Mouse (Mus musculus) cerebellum, postnatal 36 days (tissue): ENCODE data around the gene Nhp2.
"Not testable (repeated sequence)": the region's sequence is repeated elsewhere in the genome, so short reads cannot be mapped to it uniquely, and the experiment has no call there.

ENCODE experiments used
- DNase-seq, 2 experiments: peaks; one replicate each; pipeline ENCODE4 v3.0.0; 2021 to 2022; ENCODE audit warnings: mixed read lengths in 2 of 2

The Nhp2 gene

DNA sequence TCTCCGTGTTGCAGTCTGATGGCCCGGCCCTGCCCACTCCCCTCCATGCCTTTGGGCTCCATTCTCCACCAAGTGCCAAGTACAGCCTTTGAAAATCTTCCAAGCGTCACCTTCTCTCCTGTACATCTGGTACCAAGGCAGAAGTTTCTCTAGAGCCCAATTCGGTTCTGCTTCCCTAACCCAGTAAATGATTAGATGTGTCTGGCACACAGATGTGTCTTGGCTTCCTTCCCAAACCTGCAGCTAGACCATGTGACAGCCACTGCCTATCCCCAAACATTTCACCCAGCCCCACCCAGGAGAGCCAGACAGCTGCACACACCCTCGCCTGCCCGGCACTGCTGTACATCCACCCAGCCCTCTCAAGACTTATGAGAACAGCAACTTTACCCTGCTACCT lies 39.2 kb downstream of the Nhp2 start:
- DNase-seq = no peak

DNA sequence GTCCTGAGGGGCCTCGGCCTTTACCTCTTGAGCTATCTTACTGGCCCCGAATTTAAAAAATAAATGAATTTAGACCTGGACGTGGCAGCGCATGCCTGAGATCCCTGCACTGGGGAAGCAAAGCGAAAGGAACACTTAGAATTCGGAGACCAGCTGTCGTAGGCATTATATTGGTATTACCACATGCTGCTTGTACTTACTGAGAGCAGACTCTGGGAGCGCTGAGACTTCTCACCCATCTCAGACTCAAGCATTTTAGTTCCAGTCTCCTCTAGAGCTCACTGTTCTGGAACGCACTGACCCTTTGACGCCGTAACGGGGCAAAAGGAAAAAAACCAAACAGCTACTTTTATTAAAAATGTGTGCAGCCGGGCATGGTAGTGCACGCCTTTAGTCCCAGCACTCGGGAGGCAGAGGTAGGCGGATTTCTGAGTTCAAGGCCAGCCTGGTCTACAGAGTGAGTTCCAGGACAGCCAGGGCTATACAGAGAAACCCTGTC lies 42.4 kb downstream of the Nhp2 start:
- DNase-seq = no peak

DNA sequence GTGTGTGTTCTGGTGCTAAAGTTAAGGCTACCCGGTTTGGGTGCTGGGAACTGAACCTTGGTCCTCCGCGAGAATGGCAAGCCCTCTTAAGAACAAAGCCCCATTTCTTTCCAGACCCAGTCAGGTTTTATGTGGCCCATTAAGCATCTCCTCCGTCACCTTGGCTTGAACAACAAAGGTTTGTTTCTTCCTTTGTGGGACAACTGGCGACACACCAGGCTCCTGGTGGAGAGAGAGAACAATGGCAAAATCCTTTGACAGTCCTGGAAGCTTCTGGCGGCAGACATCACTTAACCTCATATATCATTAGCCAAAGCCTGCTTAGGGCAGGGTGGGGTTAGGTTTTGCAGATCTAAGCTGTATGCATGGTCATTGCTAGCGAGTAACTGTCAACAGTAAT lies 43.1 kb downstream of the Nhp2 start:
- DNase-seq = no peak

DNA sequence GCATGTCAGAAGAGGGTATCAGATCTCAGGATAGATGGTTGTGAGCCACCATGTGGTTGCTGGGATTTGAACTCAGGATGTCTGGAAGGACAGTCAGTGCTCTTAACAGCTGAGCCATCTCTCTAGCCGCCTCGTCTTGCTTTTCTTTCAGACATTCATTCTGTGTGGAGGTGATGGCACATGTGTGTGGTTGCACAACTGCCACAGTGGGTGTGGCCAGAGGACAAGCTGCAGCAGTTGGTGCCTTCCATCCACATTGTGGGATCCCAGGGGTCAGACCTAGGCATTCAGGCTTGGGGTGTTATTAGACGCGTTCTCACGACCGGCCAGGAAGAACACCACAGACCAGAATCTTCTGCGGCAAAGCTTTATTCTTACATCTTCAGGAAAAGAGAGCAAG lies 45.2 kb downstream of the Nhp2 start:
- not testable (repeated sequence) for DNase-seq

DNA sequence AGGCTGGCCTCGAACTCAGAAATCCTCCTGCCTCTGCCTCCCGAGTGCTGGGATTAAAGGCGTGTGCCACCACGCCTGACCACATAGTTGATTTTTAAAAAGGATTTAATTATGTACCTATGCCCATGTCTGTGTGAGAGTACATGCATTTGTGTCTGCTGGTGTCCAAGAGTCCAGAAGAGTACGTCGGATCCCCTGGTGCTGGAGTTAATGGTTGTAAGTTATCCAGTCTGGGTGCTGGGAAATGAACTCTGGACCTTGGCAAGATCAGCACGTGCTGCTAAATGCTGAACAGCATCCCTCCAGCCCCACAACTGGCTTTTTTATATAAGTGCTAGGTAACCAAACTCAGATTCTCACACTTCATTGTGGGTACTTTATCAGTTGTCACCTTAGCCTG lies 51.3 kb downstream of the Nhp2 start:
- DNase-seq = no peak

DNA sequence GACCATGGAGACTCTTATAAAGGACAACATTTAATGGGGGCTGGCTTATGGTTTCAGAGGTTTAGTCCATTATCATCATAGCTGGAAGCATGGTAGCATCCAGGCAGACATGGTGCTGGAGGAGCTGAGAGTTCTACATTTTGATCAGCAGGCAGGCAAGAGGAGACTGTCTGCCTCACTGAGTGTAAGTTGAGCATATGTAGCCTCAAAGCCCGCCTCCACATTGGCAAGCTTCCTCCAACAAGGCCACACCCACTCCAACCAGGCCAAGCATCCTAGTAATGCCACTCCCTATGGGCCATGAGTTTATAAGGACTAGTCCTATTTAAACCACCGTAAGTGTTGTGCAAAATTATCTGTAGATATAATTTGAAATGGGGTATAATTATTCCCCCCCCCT lies 51.8 kb downstream of the Nhp2 start:
- no peak for DNase-seq

DNA sequence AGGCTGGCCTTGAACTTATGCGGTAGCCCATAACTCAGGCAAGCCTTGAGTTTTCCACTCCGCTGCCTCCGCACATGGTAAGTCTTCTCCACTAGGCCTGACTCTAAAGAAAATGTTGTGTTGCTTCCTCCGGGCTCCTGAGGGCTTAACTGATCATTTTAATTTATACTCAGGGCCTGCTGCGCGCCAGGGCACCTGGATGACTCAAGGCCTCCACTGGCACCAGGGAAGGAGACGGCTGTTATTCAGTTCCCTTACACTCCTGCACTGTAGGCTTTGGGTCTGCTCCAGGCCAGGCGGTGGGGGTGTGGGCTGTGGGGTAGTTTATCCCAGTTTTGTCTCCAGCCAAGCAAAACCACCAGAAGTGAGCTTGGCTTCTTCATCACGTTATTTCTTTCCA lies 53.8 kb downstream of the Nhp2 start:
- DNase-seq = no peak
